Mouse (Mus musculus): Measurements from ENCODE around the gene Fanca. TPM values are rescaled to one million over a fixed set of nuclear protein-coding genes. Genes with fewer than 3 reads are reported as not detected.

The Fanca gene
- 62.6 and 69.9 TPM in 2 replicates for polyA plus RNA-seq (2012)

DNA sequence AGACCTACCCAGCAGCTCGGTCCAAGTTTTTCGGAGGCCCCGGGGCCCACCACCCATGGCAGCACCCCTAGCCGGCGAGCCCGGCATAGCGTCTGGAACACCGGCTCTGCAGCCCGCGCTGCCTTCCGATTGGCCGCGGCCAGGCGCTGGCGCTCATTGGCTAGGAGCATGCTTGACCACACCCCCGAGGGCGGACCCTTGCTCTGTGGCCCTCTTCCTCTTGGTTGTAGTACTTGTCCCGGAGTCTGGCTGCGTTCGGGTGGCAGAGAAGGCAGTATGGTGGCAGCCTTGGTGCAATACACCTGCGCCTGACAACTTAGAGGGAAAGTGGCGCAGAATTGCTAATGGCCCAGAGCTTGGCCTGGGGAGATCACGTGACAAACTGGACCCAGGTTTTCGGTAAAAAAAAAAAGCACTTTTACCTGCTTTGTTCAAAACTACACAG, at the start of gene Fanca:
Gene Fanca, minus strand, starts transcription at position 110 of the 445 bp plus-strand sequence.

GRCm38 (mm10) chr8:123332262-123333090, 14.1 kb upstream of the Fanca start, which contains the start of gene Spire2:
Gene Spire2 (plus strand): TSS chr8:123332713.

DNA sequence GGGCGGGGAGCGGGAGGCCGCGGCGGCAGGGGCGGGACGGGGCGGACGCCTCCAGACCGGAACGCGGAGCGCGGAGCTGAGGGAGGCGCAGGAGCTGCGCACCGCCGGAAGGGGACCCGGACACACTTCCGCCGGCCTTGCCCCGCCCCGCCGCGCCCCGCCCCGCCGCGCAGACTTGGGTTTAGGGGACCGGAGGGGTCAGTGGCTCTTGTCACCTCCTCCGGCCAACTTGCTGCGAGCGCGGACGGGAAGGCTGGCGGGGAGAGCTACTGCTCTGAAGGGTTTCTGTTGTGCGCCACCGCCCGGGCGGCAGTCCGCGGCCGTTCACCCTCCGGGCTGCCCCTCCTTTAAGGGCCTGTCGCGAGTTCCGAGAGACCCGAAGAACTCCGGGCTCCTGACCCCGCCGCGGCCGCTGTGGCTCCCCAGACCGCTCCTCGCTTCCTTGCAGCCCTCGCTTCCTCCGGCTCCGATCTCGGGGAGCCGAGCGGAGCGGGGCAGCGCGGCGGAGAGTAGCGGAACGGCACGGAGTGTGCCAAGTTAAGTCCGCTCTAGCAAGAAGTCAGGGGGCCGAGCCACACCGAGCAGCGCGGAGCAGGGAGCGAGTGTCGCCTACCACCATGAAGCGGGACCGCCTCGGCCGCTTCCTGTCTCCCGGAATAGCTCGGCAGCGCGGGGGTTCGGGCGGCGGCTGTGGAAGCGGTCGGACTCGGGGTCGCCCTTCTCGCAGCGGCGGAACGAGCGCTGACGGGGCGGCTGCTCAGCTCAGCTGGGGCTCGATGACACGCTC, 64.1 kb downstream of the Fanca start, which contains the start of the genes Zfp276 and Vps9d1:
Gene Zfp276, plus strand, starts transcription at position 97 of the 787 bp plus-strand sequence.
Gene Vps9d1, minus strand, starts transcription at position 250 of the 787 bp plus-strand sequence.

DNA sequence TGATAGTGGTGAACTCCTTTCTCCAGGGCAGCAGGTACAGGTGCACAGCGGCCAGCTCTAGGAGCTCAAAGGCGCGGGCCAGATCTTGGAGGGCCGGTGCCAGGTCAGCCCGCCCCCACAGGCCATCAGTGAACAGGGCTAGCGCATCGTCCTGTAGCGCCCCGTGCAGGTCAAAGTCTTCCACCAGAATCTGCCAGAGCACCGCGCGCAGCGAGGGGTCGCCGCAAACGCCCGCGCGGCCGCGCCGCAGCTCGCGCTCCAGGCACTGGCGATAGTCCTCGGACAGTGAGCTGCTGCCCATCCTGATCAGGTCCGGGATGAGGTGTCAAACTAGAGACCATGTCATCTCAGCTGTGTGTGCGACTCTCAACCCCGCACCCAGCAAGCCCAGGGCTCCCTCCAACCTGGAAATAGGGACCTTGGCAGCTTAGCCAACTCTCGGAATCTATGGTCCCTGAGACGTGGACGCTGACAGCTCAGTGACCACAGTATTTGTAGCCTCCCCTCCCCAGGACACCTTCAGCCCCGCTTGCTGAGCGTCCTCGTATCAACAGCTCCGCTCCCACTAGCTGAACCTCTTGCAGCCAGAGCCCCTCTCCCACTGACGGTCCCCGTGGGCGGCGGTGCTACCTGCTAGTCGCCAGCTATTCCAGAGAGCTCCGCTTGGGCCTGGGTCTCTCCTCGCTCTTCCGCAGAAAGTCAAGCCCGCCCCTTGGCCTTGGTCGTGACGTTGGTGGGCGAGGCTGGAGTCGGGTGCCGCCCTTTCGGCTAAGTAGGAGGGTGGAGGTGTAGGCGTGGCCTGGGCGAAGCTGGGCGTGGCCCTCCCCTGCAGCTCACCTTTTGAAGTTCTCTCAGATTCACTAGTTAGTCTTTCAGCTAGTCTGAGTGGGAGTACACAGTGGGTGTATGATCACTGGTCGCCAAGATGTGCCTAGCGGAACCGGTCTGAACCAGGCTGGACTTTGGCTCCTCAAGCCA, 82.6 kb downstream of the Fanca start, which contains the start of gene Spata2l:
Gene Spata2l, minus strand, starts transcription at position 714 of the 978 bp plus-strand sequence.

GRCm38 (mm10) chr8:123224278-123225266, 93.8 kb downstream of the Fanca start, which contains the start of gene Cdk10:
Gene Cdk10 (plus strand): TSS chr8:123224842.

Other genes starting within 250 kb of the Fanca start
- gene Rpl13, start 216.2 kb downstream of the Fanca start, polyA plus RNA-seq (2012), result 4,017 and 4,573 TPM in 2 replicates
- gene Cpne7, start 201.2 kb downstream of the Fanca start, polyA plus RNA-seq (2012), result 0.48 and 1.4 TPM in 2 replicates
- 0.02 TPM in 1 of 2 replicates, not detected in the other for gene Sult5a1, start 160.3 kb downstream of the Fanca start, polyA plus RNA-seq (2012)
- not detected in 2 replicates for gene Dpep1, start 132.3 kb downstream of the Fanca start, polyA plus RNA-seq (2012)
- 26.0 and 28.9 TPM in 2 replicates for gene Chmp1a, start 105.8 kb downstream of the Fanca start, polyA plus RNA-seq (2012)
- 0.06 and 0.10 TPM in 2 replicates for gene Spata33, start 105.7 kb downstream of the Fanca start, polyA plus RNA-seq (2012)
- gene Cdk10, start 93.7 kb downstream of the Fanca start, polyA plus RNA-seq (2012), result 93.0 and 94.8 TPM in 2 replicates
- gene Spata2l, start 82.3 kb downstream of the Fanca start, polyA plus RNA-seq (2012), result 6.7 and 7.1 TPM in 2 replicates
- 13.0 and 15.7 TPM in 2 replicates for gene Zfp276, start 64.4 kb downstream of the Fanca start, polyA plus RNA-seq (2012)
- gene Vps9d1, start 64.2 kb downstream of the Fanca start, polyA plus RNA-seq (2012), result 138 and 145 TPM in 2 replicates
- gene Spire2, start 14.1 kb upstream of the Fanca start, polyA plus RNA-seq (2012), result 2.1 and 3.8 TPM in 2 replicates
- gene Tcf25, start 55.2 kb upstream of the Fanca start, polyA plus RNA-seq (2012), result 86.9 and 109 TPM in 2 replicates
- gene Mc1r, start 88.5 kb upstream of the Fanca start, polyA plus RNA-seq (2012), result 0.02 and 0.04 TPM in 2 replicates
- 1.2 and 1.6 TPM in 2 replicates for gene Tubb3, start 92.8 kb upstream of the Fanca start, polyA plus RNA-seq (2012)
- gene Def8, start 105.0 kb upstream of the Fanca start, polyA plus RNA-seq (2012), result 35.5 and 36.3 TPM in 2 replicates
- 21.9 and 22.2 TPM in 2 replicates for gene Afg3l1, start 159.3 kb upstream of the Fanca start, polyA plus RNA-seq (2012)
- gene Dbndd1, start 196.9 kb upstream of the Fanca start, polyA plus RNA-seq (2012), result 0.05 and 0.14 TPM in 2 replicates
- 11.8 and 19.4 TPM in 2 replicates for gene Gas8, start 200.3 kb upstream of the Fanca start, polyA plus RNA-seq (2012)